Mouse (Mus musculus) heart, embryonic 16.5 days (tissue): ENCODE results near the gene Il25. TPM values are rescaled to one million over a fixed set of nuclear protein-coding genes. Genes with fewer than 3 reads are reported as not detected.
A peak's percentile ranks its signal among the peaks of the same experiment; 100 is the strongest.
"Not testable (repeated sequence)": the region's sequence is repeated elsewhere in the genome, so short reads cannot be mapped to it uniquely, and the experiment has no call there.

ENCODE experiments used
- ATAC-seq: fragments of 200-750 bp; cut with Nextera tagmentation; replicated peaks from 2 replicates; pipeline ENCODE4 v1.8.0; 2017; ENCODE audit warnings: moderate number of reproducible peaks; ENCODE audit not compliant: insufficient read depth, low FRiP score; ENCODE audit errors: extremely low read depth
- H3K27ac ChIP-seq: fragments of 300-500 bp; sonication (generic); 2 replicates; pipeline ENCODE4 v1.5.1; 2014; ENCODE audit warnings: mild to moderate bottlenecking, low read length, control low read depth, moderate library complexity
- H3K27me3 ChIP-seq: fragments of 300-500 bp; sonication (generic); 2 replicates; pipeline ENCODE4 v1.6.1; 2014; ENCODE audit warnings: low read length, mixed read lengths; ENCODE audit not compliant: control insufficient read depth, insufficient read depth
- H3K36me3 ChIP-seq: fragments of 300-500 bp; sonication (generic); 2 replicates; pipeline ENCODE4 v1.6.1; 2014; ENCODE audit not compliant: control insufficient read depth, insufficient read depth
- H3K4me1 ChIP-seq: fragments of 300-500 bp; sonication (generic); 2 replicates; pipeline ENCODE4 v1.6.1; 2014; ENCODE audit warnings: low read length, mixed read lengths; ENCODE audit not compliant: control insufficient read depth, insufficient read depth
- H3K4me2 ChIP-seq: fragments of 300-500 bp; sonication (generic); 2 replicates; pipeline ENCODE4 v1.6.1; 2014; ENCODE audit warnings: low read depth, mild to moderate bottlenecking, control low read depth, low read length
- H3K4me3 ChIP-seq: fragments of 300-500 bp; sonication (generic); 2 replicates; pipeline ENCODE4 v1.5.1; 2014; ENCODE audit warnings: mild to moderate bottlenecking, control low read depth, low read length
- H3K9ac ChIP-seq: fragments of 300-500 bp; sonication (generic); 2 replicates; pipeline ENCODE4 v1.6.1; 2014; ENCODE audit warnings: low read length, control low read depth
- H3K9me3 ChIP-seq: fragments of 300-500 bp; sonication (generic); replicated peaks from 2 replicates; pipeline ENCODE4 v1.6.1; 2016; ENCODE audit warnings: low read length; ENCODE audit not compliant: control insufficient read depth
- WGBS: fragments of 180-500 bp; shearing (Covaris S2); extraction: QIAGEN DNeasy Blood & Tissue Kit; methylation state at CpG from one replicate; pipeline ENCODE4 v1.1.7; 2014; 5-methylcytosine and 5-hydroxymethylcytosine counted together
- polyA plus RNA-seq: library from polyadenylated mRNA; unstranded; fragments of >200 nt; fragmentation: Nextera tagmentation; extraction: Ambion mirVana; gene quantifications from 2 replicates; pipeline ENCODE4 v1.2.1, GENCODE M21; 2015

Il25 gene
- polyA plus RNA-seq, 1 experiment from 2014 or later = not detected

DNA sequence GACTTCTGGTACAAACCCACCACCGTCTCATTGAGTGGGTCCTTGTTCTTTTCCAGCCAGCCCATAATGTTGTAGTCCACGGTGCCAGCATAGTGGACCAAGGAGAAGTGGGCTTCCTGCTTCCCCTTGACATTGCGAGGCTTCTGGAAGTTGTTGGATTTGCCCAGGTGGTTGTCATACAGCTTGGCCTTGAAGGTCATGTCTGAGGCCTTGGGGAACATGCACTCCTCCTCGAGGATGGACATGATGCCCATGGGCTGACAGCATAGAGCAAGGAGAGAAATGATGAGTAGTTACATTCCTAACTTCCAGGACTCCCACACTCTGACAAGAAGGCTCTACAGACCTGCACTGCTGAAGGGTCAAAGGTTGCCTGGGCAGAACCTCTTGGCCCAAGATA, 26.0 kb downstream of the Il25 start:
- Histone ChIP-seq H3K9me3 (no peaks in the 10 kb centered on the region), H3K9ac (peak overlapping the region; percentile 24; the same call in 1 of the 2 replicates), H3K4me1 (peaks cover 11% of the 10 kb centered on the region), H3K27me3 (no peaks in the 10 kb centered on the region), H3K4me2 (peak overlapping the region; percentile 23), H3K4me3 (peak overlapping the region; percentile 16; the same call in 1 of the 2 replicates), H3K36me3 (peaks cover 24% of the 10 kb centered on the region), H3K27ac (no peak overlapping the region)
- whole genome bisulfite sequencing = 60% methylated on average over 4 of the region's 4 CpGs
- ATAC-seq = no peak

GRCm38 (mm10) chr14:54959197-54959596, 26.7 kb downstream of the Il25 start:
- peak overlapping the region; percentile 23 for H3K4me2 ChIP-seq
- H3K36me3 ChIP-seq = peaks cover 18% of the 10 kb centered on the region
- no peak for ATAC-seq
- peak overlapping the region; percentile 31; the same call in 1 of the 2 replicates for H3K9ac ChIP-seq
- 0 out of 2 replicates have a peak overlapping the region, but pooled peaks have one; percentile 9 for H3K27ac ChIP-seq
- WGBS = 70% methylated on average over 3 of the region's 3 CpGs
- peaks cover 11% of the 10 kb centered on the region for H3K4me1 ChIP-seq
- H3K27me3 ChIP-seq = no peaks in the 10 kb centered on the region
- H3K9me3 ChIP-seq = no peaks in the 10 kb centered on the region
- H3K4me3 ChIP-seq = peak overlapping the region; percentile 16

DNA sequence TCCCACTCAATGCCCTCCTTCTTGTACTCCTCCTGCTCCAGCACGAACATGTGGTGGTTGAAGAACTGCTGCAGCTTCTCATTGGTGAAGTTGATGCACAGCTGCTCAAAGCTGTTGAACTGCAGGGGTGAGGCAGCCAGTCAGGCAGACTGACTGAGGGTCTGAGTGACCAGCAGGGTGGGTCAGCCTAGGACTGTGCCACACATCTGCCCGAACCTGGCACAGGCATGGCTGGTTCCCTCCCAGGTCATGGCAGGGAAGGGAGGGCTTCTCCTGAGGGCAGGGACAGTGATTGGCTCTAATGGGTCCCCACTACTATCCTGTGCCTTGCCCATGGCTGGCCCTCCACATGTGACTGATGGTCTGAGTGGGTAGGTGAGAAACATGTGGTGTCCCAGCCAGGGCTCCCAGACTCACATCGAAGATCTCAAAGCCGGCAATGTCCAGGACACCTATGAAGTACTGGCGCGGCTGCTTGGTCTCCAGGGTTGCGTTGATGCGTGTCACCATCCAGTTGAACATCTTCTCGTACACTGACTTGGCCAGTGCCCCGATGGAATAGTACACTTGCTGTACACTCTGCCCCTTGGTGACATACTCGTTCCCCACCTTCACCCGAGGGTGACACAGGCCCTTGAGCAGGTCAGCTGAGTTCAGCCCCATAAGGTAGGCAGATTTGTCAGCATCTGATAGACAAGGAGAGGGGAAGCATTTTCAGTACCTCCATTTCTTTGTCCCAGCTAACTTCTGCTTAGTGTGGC, 27.5 kb downstream of the Il25 start:
- H3K9ac ChIP-seq = peak overlapping the region; percentile 48
- H3K9me3 ChIP-seq, H3K27ac ChIP-seq, H3K27me3 ChIP-seq: not testable (repeated sequence)
- 0 out of 2 replicates have a peak, but pooled peaks have one; percentile 7 for ATAC-seq
- H3K36me3 ChIP-seq = peaks cover 15% of the 10 kb centered on the region
- WGBS = 64% methylated on average over 12 of the region's 12 CpGs
- H3K4me1 ChIP-seq = peaks cover 11% of the 10 kb centered on the region
- peak overlapping the region; percentile 39 for H3K4me2 ChIP-seq
- peak overlapping the region; percentile 59 for H3K4me3 ChIP-seq

- H3K27me3 ChIP-seq = no peaks in the 10 kb centered on the region
- peaks cover 15% of the 10 kb centered on the region for H3K36me3 ChIP-seq
- H3K4me3 ChIP-seq = peak overlapping the region; percentile 59
- no peaks in the 10 kb centered on the region for H3K9me3 ChIP-seq
- H3K27ac ChIP-seq = peak overlapping the region; percentile 5; the same call in 1 of the 2 replicates
- ATAC-seq = no peak
- peak overlapping the region; percentile 39 for H3K4me2 ChIP-seq
- peaks cover 11% of the 10 kb centered on the region for H3K4me1 ChIP-seq
- 31% methylated on average over 10 of the region's 10 CpGs for WGBS
- peak overlapping the region; percentile 61 for H3K9ac ChIP-seq
Observed at GRCm38 (mm10) chr14:54960769-54961168, 28.3 kb downstream of the Il25 start.

DNA sequence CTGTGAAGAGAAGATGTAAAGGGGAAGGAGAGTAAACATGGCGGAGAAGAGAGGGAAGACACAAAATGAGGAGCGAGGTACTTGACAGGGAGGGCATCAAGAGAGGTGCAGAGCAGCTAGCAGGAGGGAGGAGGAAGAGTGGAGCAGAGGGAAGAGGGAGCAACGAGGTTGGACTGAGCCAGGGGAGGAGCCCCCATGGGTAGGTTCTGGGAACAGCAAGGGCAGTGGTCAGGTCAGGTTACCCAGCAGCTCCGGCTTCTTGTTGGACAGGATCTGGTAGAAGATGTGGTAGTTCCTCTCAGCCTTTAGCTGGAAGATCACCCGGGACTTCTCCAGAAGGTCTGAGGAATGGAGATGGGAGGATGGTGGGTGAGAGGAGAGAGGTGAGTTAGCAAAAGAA, 29.0 kb downstream of the Il25 start:
- H3K36me3 ChIP-seq = peaks cover 12% of the 10 kb centered on the region
- peak overlapping the region; percentile 39 for H3K4me2 ChIP-seq
- WGBS = 52% methylated on average over 5 of the region's 5 CpGs
- H3K27me3 ChIP-seq = no peaks in the 10 kb centered on the region
- peak overlapping the region; percentile 67 for H3K27ac ChIP-seq
- peak overlapping the region; percentile 61 for H3K9ac ChIP-seq
- no peaks in the 10 kb centered on the region for H3K9me3 ChIP-seq
- ATAC-seq = no peak
- peak overlapping the region; percentile 59 for H3K4me3 ChIP-seq
- peaks cover 8% of the 10 kb centered on the region for H3K4me1 ChIP-seq

DNA sequence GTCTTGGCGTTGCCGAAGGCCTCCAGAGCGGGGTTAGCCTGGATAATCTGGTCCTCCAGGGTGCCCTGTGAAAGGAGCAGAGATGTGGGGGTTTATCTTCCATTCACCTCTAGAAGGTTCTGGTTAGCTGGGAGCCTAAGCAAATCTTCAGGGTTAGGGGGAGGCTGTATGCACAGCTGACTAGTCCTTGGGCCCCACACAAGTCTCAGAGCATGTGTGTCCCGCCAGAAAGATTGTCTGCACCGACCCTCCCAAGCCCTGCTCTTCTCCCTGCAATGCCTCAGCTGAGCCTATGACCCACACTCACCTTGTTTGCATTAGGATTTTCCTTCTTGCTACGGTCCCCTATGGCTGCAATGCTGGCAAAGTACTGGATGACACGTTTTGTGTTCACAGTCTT, 30.2 kb downstream of the Il25 start:
- peaks cover 17% of the 10 kb centered on the region for H3K4me1 ChIP-seq
- no peaks in the 10 kb centered on the region for H3K9me3 ChIP-seq
- no peak for ATAC-seq
- peak overlapping the region; percentile 39 for H3K4me2 ChIP-seq
- H3K36me3 ChIP-seq = peaks cover 7% of the 10 kb centered on the region
- H3K4me3 ChIP-seq = peak overlapping the region; percentile 59
- H3K27me3 ChIP-seq = no peaks in the 10 kb centered on the region
- peak overlapping the region; percentile 61 for H3K9ac ChIP-seq
- peak overlapping the region; percentile 72 for H3K27ac ChIP-seq
- 48% methylated on average over 7 of the region's 7 CpGs for WGBS

DNA sequence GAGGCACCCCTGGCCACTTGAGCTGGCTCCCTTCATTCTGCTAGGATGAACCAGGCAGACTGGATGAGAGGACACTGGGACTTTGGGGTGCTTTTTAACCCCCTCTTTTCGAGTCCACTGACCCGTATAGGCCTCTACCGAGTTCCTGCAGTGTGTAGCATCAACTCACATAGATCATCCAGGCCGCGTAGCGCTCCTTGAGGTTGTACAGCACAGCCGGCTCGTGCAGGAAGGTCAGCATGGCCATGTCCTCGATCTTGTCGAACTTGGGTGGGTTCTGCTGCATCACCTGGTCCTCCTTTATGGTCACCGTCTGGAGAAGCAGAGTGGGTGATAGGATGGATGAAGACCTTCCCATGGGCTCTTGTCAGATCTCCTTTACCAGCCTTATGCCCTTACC, 31.2 kb downstream of the Il25 start:
- H3K27me3 ChIP-seq = no peaks in the 10 kb centered on the region
- H3K36me3 ChIP-seq = peaks cover 5% of the 10 kb centered on the region; the same call in 1 of the 2 replicates
- H3K9me3 ChIP-seq = no peaks in the 10 kb centered on the region
- peak overlapping the region; percentile 81 for H3K27ac ChIP-seq
- WGBS = 64% methylated on average over 11 of the region's 11 CpGs
- H3K9ac ChIP-seq = peak overlapping the region; percentile 77
- no peak for ATAC-seq
- H3K4me2 ChIP-seq = peak overlapping the region; percentile 39
- peak overlapping the region; percentile 59 for H3K4me3 ChIP-seq
- H3K4me1 ChIP-seq = peaks cover 18% of the 10 kb centered on the region

DNA sequence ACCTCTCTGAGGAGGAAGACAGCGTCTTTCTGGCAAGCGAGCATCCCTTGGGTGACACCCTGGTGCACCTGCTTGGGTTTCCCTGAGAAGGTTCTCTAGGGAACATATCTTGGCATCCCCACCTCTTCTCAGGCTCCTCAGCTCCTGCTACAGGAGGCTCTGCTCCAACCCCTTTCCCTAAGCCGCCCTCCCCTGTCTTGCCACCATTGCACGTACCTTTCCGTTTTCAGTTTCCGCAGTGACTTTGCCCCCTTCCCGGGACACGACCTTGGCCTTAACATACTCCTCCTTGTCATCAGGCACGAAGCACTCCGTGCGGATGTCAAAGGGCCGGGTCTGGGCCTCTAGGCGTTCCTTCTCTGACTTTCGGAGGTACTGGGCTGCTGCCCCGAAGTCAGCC, 32.5 kb downstream of the Il25 start:
- Histone ChIP-seq H3K4me3 (peak overlapping the region; percentile 59), H3K4me1 (peaks cover 18% of the 10 kb centered on the region), H3K27ac (peak overlapping the region; percentile 81), H3K4me2 (peak overlapping the region; percentile 39), H3K9me3 (no peaks in the 10 kb centered on the region), H3K36me3 (peaks cover 3% of the 10 kb centered on the region; the same call in 1 of the 2 replicates), H3K9ac (peak overlapping the region; percentile 77), H3K27me3 (no peaks in the 10 kb centered on the region)
- WGBS = 39% methylated on average over 15 of the region's 15 CpGs
- ATAC-seq = no peak

DNA sequence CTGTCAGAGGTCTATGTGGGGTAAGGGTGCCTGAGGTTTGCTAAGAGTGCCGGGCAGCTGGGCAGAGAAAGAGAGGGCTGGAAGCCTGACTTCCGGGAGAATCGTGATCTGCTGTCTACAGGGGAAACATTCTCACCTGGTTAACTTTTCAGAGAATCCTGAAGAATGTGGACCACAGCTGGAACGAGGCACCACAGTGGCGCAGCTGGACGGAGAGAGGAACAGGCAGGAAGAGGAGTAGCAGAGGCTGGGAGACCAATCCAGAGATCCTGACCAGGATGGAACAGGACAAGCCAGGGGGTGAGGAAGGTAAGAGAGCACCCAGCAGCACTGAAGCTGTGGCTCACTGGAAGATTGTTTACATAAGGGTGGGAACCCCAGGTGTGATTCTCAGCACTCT, 33.1 kb downstream of the Il25 start:
- 33% methylated on average over 6 of the region's 6 CpGs for WGBS
- peaks cover 3% of the 10 kb centered on the region; the same call in 1 of the 2 replicates for H3K36me3 ChIP-seq
- H3K27ac ChIP-seq = peak overlapping the region; percentile 81
- peak overlapping the region; percentile 77 for H3K9ac ChIP-seq
- peak overlapping the region; percentile 39 for H3K4me2 ChIP-seq
- no peaks in the 10 kb centered on the region for H3K9me3 ChIP-seq
- H3K4me3 ChIP-seq = peak overlapping the region; percentile 59
- no peaks in the 10 kb centered on the region for H3K27me3 ChIP-seq
- peaks cover 16% of the 10 kb centered on the region for H3K4me1 ChIP-seq
- ATAC-seq = no peak
